Mouse (Mus musculus) olfactory bulb, adult 2 months (tissue): ENCODE results near the gene Sult6b1. TPM values are rescaled to one million over a fixed set of nuclear protein-coding genes. Genes with fewer than 3 reads are reported as not detected.

Source experiments
- H3K27ac ChIP-seq: fragments of 200-500 bp; 2 replicates; pipeline ENCODE4 v1.5.1; 2012; ENCODE audit warnings: low read depth, low read length; ENCODE audit not compliant: insufficient read depth
- H3K4me1 ChIP-seq: fragments of 200-500 bp; 2 replicates; pipeline ENCODE4 v1.6.1; 2012; ENCODE audit warnings: low read length; ENCODE audit not compliant: control insufficient read depth, insufficient read depth
- H3K4me3 ChIP-seq: fragments of 200-500 bp; 2 replicates; pipeline ENCODE4 v1.5.1; 2012; ENCODE audit warnings: mild to moderate bottlenecking, low read depth, low read length, moderate library complexity; ENCODE audit not compliant: insufficient read depth
- CTCF ChIP-seq: fragments of 200-500 bp; IDR thresholded peaks from 2 replicates; pipeline ENCODE4 v1.5.1; 2012; ENCODE audit warnings: low read depth, mild to moderate bottlenecking, low read length, moderate library complexity; ENCODE audit not compliant: insufficient read depth
- POLR2A ChIP-seq: fragments of 200-500 bp; IDR thresholded peaks from 2 replicates; pipeline ENCODE4 v1.6.1; 2012; ENCODE audit warnings: mild to moderate bottlenecking, low read depth, low read length, moderate library complexity; ENCODE audit not compliant: insufficient read depth
- WGBS: fragments of 180-500 bp; shearing (Covaris S2); methylation state at CpG from one replicate; pipeline ENCODE4 v1.1.7; 2018; 5-methylcytosine and 5-hydroxymethylcytosine counted together
- polyA plus RNA-seq: library from polyadenylated mRNA; stranded (reverse); fragments of >200 nt; gene quantifications from 2 replicates; pipeline ENCODE4 v1.2.4, GENCODE M21; 2012; ENCODE audit warnings: low replicate concordance; ENCODE audit not compliant: missing spikeins, insufficient read depth, insufficient read length

Sult6b1 gene
- polyA plus RNA-seq, 1 experiment, result not detected

DNA sequence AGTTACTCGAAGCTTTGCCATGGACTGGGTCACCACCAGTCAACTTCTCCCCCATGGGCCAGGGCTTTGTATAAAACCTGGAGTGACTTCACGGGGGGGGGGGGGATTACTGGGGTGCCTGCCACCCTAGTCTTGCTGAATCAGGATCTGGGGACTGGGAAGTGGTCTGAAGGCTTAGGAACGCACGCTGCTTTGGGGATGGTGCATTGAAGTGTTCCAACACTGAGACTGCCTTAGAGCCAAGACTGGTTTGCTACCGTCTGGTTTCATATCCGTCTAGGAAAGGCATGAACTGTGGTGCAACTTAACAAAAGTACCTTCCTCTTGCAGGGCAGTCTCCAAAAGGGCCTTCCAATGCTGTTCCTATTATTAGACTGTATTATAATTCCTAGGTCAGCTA is 10.9 kb upstream of the Sult6b1 start:
- H3K4me1 ChIP-seq, result peaks cover 7% of the 10 kb centered on the region
- no peak overlapping the region for H3K27ac ChIP-seq
- TF ChIP-seq CTCF (no peak), POLR2A (no peak)
- 30% methylated on average over 6 of the region's 6 CpGs for WGBS
- H3K4me3 ChIP-seq, result no peak overlapping the region

DNA sequence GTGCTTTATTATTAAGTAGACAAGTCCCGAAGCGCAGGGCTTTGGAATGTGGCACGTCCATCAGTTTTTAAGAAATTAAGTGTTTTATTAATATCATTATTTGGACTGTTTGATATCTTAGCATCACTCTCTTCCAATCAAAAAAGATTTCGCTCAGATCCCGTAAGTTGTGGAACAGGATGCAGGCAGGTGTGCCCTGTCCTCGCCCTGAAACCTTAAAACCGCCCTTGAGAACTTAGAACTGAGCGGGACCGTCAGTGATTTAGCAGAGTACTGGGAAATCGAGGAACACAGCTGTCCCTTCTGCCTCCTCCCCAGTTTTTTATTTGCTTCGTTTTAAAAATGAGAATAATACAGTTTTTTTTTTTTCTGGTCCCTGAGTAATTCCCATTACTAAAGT is 10.1 kb upstream of the Sult6b1 start:
- under 1% methylated on average over 11 of the region's 11 CpGs for WGBS
- TF ChIP-seq POLR2A, result no peak
- TF ChIP-seq CTCF, result no peak
- peaks cover 7% of the 10 kb centered on the region for H3K4me1 ChIP-seq
- peak overlapping the region; percentile 81 for H3K4me3 ChIP-seq
- H3K27ac ChIP-seq, result peak overlapping the region; percentile 48

DNA sequence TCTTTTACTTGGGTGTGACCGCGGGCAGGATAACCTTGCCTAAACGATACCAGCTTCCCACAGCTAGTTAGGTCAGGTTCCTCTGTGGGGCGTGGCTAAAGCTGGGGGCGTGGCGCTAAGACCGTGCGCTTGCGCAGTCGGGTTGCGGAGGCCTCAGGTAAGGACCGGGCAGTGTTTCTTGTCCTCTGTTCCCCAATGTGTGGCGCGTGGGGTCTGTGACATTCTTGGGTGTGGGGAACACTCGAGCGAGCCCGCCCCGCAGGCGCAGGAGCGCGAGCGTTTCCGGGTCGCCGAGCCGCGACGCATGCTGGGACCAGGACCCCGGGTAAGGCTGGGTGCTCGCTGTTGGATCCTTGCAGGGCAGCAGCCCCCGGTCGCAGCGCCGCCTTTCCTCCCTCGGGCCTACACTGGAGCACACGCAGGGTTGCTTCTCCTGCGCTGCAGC is 9.6 kb upstream of the Sult6b1 start, which contains the start of gene Cebpzos:
Gene Cebpzos, plus strand, starts transcription at position 132 of the 445 bp plus-strand sequence.
- Histone ChIP-seq H3K4me1 (peaks cover 7% of the 10 kb centered on the region), H3K4me3 (peak within 1 kb of the TSS; percentile 81), H3K27ac (peak within 1 kb of the TSS; percentile 48)
- WGBS, result under 1% methylated on average over 37 of the region's 37 CpGs
- TF ChIP-seq POLR2A, result peak; percentile 69
- no peak for TF ChIP-seq CTCF

DNA sequence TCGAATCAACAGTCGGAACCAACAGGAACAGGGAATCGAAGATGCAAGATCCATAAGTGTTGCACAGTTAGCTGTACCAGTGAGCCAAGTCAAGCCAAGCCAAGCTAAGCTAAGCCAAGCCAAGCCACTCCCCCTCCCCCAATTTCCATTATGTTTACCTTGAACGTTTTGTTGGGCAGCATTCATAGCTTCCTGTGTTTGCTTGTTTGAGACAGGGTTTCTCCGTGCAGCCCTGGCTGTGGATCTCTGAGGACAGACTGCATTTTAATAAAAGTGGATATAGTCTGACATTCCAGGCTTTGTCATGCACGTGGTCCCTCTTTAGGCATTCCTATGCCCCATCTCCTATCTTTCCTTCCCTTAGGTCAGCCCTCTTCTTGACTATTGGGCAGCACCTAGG is 9.0 kb upstream of the Sult6b1 start:
- Histone ChIP-seq H3K4me3 (peak overlapping the region; percentile 81), H3K27ac (peak overlapping the region; percentile 48; the same call in 1 of the 2 replicates), H3K4me1 (peaks cover 7% of the 10 kb centered on the region)
- TF ChIP-seq POLR2A (no peak), CTCF (no peak)
- 45% methylated on average over 6 of the region's 6 CpGs for WGBS

DNA sequence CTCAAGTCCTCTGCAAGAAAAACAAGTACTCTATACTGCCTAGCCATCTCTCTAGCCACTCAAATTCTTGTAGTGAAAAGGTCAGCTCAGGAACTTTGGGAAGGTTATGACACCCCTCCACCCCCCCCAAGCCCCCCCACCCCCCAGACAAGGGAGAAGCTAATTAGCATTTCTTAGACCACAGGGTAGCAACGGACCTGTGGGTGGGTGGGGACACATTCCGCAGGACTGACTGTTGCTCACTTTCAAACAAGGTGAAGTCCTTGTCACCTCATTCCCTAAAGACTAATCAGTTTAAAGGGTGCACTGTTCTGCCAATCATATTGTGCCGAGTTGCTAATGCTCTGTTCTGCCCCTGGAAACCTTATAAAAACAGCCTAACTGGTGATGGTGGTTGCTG is 7.1 kb upstream of the Sult6b1 start:
- TF ChIP-seq POLR2A (no peak), CTCF (no peak)
- Histone ChIP-seq H3K4me3 (no peak overlapping the region), H3K4me1 (peaks cover 7% of the 10 kb centered on the region), H3K27ac (no peak overlapping the region)
- 76% methylated on average over 3 of the region's 3 CpGs for WGBS

DNA sequence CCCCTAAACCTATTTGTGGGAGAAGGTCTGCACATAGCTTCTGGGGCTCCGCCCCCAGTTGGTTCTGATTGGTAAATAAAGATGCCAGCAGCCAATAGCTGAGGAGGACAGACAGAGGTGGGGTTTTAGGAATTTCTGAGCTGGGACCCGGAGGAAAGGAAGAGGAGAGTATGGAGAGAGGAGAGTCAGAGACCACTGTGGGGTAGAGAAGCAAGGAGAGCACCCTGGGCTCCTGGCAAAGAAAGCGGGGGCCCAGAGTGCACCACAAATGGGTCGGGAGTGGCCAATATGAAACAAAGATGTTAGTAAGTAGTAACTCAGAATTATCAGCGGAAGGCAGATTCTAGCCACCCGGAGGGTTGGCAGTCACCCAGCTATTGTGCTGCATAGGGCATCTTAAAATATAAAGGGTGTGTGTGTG is 6.1 kb upstream of the Sult6b1 start:
- TF ChIP-seq CTCF (no peak), POLR2A (0 out of 2 replicates have a peak, but pooled peaks have one; percentile 36)
- WGBS, result 16% methylated on average over 6 of the region's 6 CpGs
- H3K4me3 ChIP-seq, result peak overlapping the region; percentile 51
- H3K27ac ChIP-seq, result peak overlapping the region; percentile 45; the same call in 1 of the 2 replicates
- peaks cover 7% of the 10 kb centered on the region for H3K4me1 ChIP-seq

DNA sequence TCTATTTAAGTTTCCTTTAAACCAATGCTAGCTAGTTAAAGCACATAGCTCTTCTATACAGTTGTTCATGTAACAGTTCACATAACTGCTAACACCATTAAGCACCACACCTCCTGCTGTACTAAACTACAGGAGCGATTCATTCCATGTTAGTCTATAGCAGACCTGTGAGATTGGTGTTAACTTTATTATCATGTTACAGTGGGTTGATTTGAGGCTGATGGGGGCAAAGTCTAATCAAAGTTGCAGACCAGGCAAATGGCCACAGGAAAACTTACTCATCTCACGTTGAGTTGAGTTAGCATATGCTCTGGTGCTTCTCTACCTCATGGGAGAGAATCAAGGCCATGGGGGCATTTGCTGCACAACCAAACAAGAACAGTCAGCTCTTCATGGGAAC is 2.6 kb upstream of the Sult6b1 start:
- TF ChIP-seq POLR2A, result no peak
- no peak for TF ChIP-seq CTCF
- 78% methylated on average over 2 of the region's 2 CpGs for WGBS

DNA sequence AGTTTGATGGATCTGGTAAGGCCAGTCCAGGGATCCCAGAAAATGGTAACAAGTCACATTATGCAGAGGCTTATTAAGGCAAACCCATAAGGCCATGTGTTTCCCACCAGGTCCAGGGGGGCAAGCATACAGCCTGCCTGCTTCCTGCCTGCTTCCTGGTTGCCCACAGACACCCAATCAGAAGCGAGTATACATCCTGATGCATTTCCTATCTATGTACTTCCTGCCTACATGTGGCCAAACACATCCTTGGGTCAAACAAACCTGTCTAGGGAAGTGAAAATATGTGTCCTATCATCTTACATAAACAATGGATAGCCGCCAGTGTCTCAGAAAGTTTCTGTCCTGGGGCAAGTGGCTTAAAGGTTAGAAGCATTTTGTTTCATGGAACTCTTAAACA is 3.6 kb downstream of the Sult6b1 start:
- TF ChIP-seq POLR2A, result no peak
- TF ChIP-seq CTCF, result no peak
- Histone ChIP-seq H3K4me3 (no peak overlapping the region), H3K4me1 (no peaks in the 10 kb centered on the region), H3K27ac (no peak overlapping the region)
- WGBS, result 93% methylated on average over 2 of the region's 2 CpGs

More for the DNA sequence above, 2.6 kb upstream of the Sult6b1 start:
- Histone ChIP-seq H3K4me1 (peaks cover 4% of the 10 kb centered on the region; the same call in 1 of the 2 replicates), H3K4me3 (no peak overlapping the region), H3K27ac (no peak overlapping the region)

DNA sequence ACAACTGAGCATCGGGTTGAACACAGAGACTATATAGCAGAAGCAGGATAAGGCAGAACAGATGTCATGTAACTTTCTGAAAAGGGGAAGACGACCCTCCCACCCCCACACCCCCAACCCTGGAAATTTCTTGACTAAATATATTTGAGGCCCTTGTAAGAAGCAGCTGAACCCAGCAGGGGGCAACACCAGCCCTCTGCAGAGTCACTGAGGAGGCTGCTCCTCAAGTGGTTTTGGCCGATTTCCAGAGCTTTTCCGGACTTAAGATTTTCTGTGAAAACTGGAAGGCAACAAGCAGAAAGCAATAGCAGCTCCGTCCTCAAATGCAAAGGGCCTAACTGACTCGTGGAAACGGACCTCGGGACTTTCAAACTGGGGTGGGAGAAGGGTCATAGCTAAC is 11.4 kb downstream of the Sult6b1 start:
- WGBS, result 5% methylated on average over 8 of the region's 8 CpGs
- Histone ChIP-seq H3K4me3 (peak overlapping the region; percentile 32), H3K4me1 (peaks cover 5% of the 10 kb centered on the region), H3K27ac (no peak overlapping the region)
- no peak for TF ChIP-seq POLR2A
- peak; percentile 32; the same call in 1 of the 2 replicates for TF ChIP-seq CTCF
